Mouse (Mus musculus) right cerebral cortex, postnatal 14 days (tissue): Measurements from ENCODE around the gene Rnaseh1.

Experiments
- DNase-seq: peaks from one replicate; pipeline ENCODE4 v3.0.0; 2022

Rnaseh1 gene

GRCm38 (mm10) chr12:28649141-28650110 is at the start of gene Rnaseh1:
TSS of gene Rnaseh1 (plus strand) at chr12:28649602.
- DNase-seq = peak; percentile 91

GRCm38 (mm10) chr12:28602259-28602658 is 47.1 kb upstream of the Rnaseh1 start:
- no peak for DNase-seq

- DNase-seq = no peak
Observed at GRCm38 (mm10) chr12:28603494-28603893, 45.9 kb upstream of the Rnaseh1 start.

GRCm38 (mm10) chr12:28607546-28608305 is 41.7 kb upstream of the Rnaseh1 start:
- peak; percentile 42 for DNase-seq

- DNase-seq = peak; percentile 22
Observed at GRCm38 (mm10) chr12:28612391-28612790, 37.0 kb upstream of the Rnaseh1 start.

- no peak for DNase-seq
Observed at GRCm38 (mm10) chr12:28614401-28614800, 35.0 kb upstream of the Rnaseh1 start.

- DNase-seq = no peak
Observed at GRCm38 (mm10) chr12:28617297-28617696, 32.1 kb upstream of the Rnaseh1 start.

- DNase-seq = no peak
Observed at GRCm38 (mm10) chr12:28621451-28622166, 27.8 kb upstream of the Rnaseh1 start.

GRCm38 (mm10) chr12:28622167-28622532 is 27.3 kb upstream of the Rnaseh1 start:
- DNase-seq = peak; percentile 22

GRCm38 (mm10) chr12:28622641-28623040 is 26.8 kb upstream of the Rnaseh1 start:
- no peak for DNase-seq

GRCm38 (mm10) chr12:28623195-28623594 is 26.2 kb upstream of the Rnaseh1 start, which contains the start of gene Colec11:
TSS of gene Colec11 (minus strand) at chr12:28623377.
- no peak for DNase-seq

GRCm38 (mm10) chr12:28624251-28624650 is 25.2 kb upstream of the Rnaseh1 start:
- no peak for DNase-seq

- DNase-seq = no peak
Observed at GRCm38 (mm10) chr12:28625407-28625806, 24.0 kb upstream of the Rnaseh1 start.

- DNase-seq = no peak
Observed at GRCm38 (mm10) chr12:28627092-28627491, 22.3 kb upstream of the Rnaseh1 start.

- DNase-seq = no peak
Observed at GRCm38 (mm10) chr12:28628436-28628835, 21.0 kb upstream of the Rnaseh1 start.

GRCm38 (mm10) chr12:28635058-28635534 is 14.3 kb upstream of the Rnaseh1 start:
- no peak for DNase-seq

GRCm38 (mm10) chr12:28635535-28636476 is 13.6 kb upstream of the Rnaseh1 start, which contains the start of gene Rps7:
TSS of gene Rps7 (minus strand) at chr12:28635953.
- DNase-seq = peak; percentile 91

- no peak for DNase-seq
Observed at GRCm38 (mm10) chr12:28636543-28636942, 12.9 kb upstream of the Rnaseh1 start.

GRCm38 (mm10) chr12:28638778-28639177 is 10.6 kb upstream of the Rnaseh1 start:
- no peak for DNase-seq

GRCm38 (mm10) chr12:28662628-28663027 is 13.2 kb downstream of the Rnaseh1 start:
- DNase-seq = no peak

GRCm38 (mm10) chr12:28666734-28667133 is 17.3 kb downstream of the Rnaseh1 start:
- no peak for DNase-seq

- no peak for DNase-seq
Observed at GRCm38 (mm10) chr12:28667287-28667686, 17.9 kb downstream of the Rnaseh1 start.
